Mouse (Mus musculus) forebrain, embryonic 11.5 days (tissue): Measurements from ENCODE around the gene Snx5. TPM values are rescaled to one million over a fixed set of nuclear protein-coding genes. Genes with fewer than 3 reads are reported as not detected.

Source experiments
- ATAC-seq: fragments of 200-750 bp; cut with Nextera tagmentation; replicated peaks from 2 replicates; pipeline ENCODE4 v1.8.0; 2017; ENCODE audit warnings: moderate TSS enrichment; ENCODE audit not compliant: low FRiP score
- DNase-seq: peaks from one replicate; pipeline ENCODE4 v3.0.0-alpha.2; 2017; ENCODE audit warnings: low spot score
- H3K27ac ChIP-seq: fragments of 300-500 bp; sonication (generic); 2 replicates; pipeline ENCODE4 v1.5.1; 2014; ENCODE audit warnings: low read depth, low read length
- H3K27me3 ChIP-seq: fragments of 300-500 bp; sonication (generic); 2 replicates; pipeline ENCODE4 v1.6.1; 2014; ENCODE audit warnings: mild to moderate bottlenecking, low read length, mixed read lengths; ENCODE audit not compliant: control insufficient read depth, insufficient read depth
- H3K36me3 ChIP-seq: fragments of 300-500 bp; sonication (generic); 2 replicates; pipeline ENCODE4 v1.6.1; 2014; ENCODE audit warnings: mild to moderate bottlenecking, low read length, moderate library complexity, mixed read lengths; ENCODE audit not compliant: control insufficient read depth, insufficient read depth
- H3K4me1 ChIP-seq: fragments of 300-500 bp; sonication (generic); replicated peaks from 2 replicates; pipeline ENCODE4 v1.6.1; 2014; ENCODE audit warnings: low read length, mixed read lengths; ENCODE audit not compliant: control insufficient read depth, insufficient read depth
- H3K4me2 ChIP-seq: fragments of 300-500 bp; sonication (generic); 2 replicates; pipeline ENCODE4 v1.6.1; 2014; ENCODE audit warnings: low read depth, mild to moderate bottlenecking, low read length, moderate library complexity, mixed read lengths; ENCODE audit not compliant: severe bottlenecking
- H3K4me3 ChIP-seq: fragments of 300-500 bp; sonication (generic); 2 replicates; pipeline ENCODE4 v1.5.1; 2014; ENCODE audit warnings: low read depth, low read length
- H3K9ac ChIP-seq: fragments of 300-500 bp; sonication (generic); 2 replicates; pipeline ENCODE4 v1.6.1; 2014; ENCODE audit warnings: low read length
- H3K9me3 ChIP-seq: fragments of 300-500 bp; sonication (generic); 2 replicates; pipeline ENCODE4 v1.6.1; 2016; ENCODE audit warnings: low read length, mixed read lengths; ENCODE audit not compliant: control insufficient read depth
- WGBS: fragments of 180-500 bp; shearing (Covaris S2); extraction: QIAGEN DNeasy Blood & Tissue Kit; methylation state at CpG from one replicate; pipeline ENCODE4 v1.1.7; 2014; 5-methylcytosine and 5-hydroxymethylcytosine counted together
- polyA plus RNA-seq: library from polyadenylated mRNA; unstranded; fragments of >200 nt; fragmentation: Nextera tagmentation; extraction: Ambion mirVana; gene quantifications from 2 replicates; pipeline ENCODE4 v1.2.1, GENCODE M21; 2014

Gene Snx5
- polyA plus RNA-seq, 1 experiment from 2014 or later: 129 TPM

DNA sequence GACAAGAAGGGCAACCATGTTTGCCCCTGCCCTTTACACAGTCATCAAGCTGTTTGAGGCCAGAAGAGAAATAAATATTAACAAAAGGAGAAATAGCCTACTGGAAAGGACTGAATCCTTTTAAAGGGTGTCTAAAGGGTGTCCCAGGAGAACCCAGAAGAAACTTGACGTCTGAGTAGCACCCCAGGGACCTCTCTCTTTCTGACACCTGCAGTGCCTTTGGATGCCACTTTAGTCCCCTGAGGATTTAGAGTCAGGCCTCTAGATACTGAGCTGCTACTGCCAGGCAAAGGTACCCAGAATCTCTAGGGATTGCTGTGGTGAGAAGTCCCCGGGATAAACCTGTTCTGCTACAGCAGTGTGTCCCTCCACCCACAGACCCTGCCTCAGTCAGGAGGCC lies 31.4 kb downstream of the Snx5 start:
- Histone ChIP-seq H3K4me1 (no peaks in the 10 kb centered on the region), H3K9me3 (no peaks in the 10 kb centered on the region), H3K27me3 (no peaks in the 10 kb centered on the region), H3K9ac (no peak overlapping the region), H3K4me2 (no peak overlapping the region), H3K4me3 (no peak overlapping the region), H3K36me3 (no peaks in the 10 kb centered on the region), H3K27ac (no peak overlapping the region)
- WGBS: 54% methylated on average over 2 of the region's 2 CpGs
- ATAC-seq (no peak), DNase-seq (no peak)

DNA sequence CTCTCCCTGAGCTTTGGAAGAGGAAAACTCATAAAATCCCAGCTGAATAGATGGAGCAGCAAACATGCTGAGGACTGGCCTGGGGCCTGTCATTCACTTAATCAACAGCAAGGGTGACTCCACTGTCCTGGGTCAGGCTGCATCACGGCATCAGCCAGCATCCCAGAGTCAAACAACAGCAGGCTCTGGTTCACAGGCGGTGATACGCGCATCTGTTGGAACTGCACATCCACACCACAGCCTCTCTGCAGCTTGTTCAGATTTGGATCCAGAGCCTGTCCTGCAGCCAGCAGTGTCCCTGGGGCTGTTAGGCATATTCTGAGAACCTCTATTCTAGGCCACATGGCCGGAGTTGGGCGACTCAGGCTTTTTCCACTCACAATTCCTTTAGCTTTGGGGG lies 32.4 kb downstream of the Snx5 start:
- DNase-seq (no peak), ATAC-seq (no peak)
- Histone ChIP-seq H3K9me3 (no peaks in the 10 kb centered on the region), H3K4me1 (no peaks in the 10 kb centered on the region), H3K27ac (no peak overlapping the region), H3K36me3 (no peaks in the 10 kb centered on the region), H3K9ac (no peak overlapping the region), H3K4me2 (no peak overlapping the region), H3K27me3 (no peaks in the 10 kb centered on the region), H3K4me3 (no peak overlapping the region)
- 83% methylated on average over 6 of the region's 6 CpGs for WGBS

DNA sequence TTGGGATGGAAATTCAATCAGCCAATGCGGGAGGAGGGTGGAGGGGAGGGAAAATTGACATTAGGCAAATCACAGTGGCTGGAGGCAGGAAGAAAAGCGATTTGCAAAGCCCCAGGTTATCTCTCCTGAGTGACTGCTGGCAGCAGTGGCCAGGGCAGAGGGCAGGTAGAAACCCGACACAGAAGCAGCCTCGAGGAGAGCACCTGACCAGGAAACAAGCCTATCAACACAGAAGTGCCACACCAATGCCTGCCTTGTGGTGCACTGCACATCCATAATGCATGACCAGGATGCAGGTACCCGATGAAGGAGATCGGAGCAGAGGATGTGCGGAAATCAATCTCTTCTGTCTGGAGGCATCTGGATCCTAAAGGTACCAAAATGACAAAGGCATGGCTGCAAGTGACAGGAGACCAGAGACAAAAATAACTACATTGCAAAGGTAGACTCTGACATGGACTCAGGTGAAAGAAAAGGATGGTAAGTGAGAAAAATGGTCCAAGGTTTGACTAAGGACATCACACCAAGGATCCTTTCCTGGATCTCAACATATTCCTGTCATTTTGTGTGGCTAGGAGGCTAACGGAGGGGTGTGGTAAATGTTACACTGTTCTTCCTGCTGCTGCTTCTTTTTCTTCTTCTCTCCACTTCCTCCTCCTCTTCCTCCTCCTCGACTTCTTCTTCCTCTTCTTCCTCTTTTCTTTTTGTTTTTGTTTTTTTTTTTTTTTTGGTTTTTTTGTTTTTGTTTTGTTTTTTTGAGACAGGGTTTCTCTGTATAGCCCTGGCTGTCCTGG lies 33.7 kb downstream of the Snx5 start:
- DNase-seq: no peak
- Histone ChIP-seq H3K4me2 (no peak overlapping the region), H3K27ac (no peak overlapping the region), H3K36me3 (no peaks in the 10 kb centered on the region), H3K4me3 (no peak overlapping the region), H3K27me3 (no peaks in the 10 kb centered on the region), H3K9me3 (no peaks in the 10 kb centered on the region), H3K4me1 (no peaks in the 10 kb centered on the region), H3K9ac (no peak overlapping the region)
- ATAC-seq: no peak
- WGBS: 73% methylated on average over 9 of the region's 9 CpGs

DNA sequence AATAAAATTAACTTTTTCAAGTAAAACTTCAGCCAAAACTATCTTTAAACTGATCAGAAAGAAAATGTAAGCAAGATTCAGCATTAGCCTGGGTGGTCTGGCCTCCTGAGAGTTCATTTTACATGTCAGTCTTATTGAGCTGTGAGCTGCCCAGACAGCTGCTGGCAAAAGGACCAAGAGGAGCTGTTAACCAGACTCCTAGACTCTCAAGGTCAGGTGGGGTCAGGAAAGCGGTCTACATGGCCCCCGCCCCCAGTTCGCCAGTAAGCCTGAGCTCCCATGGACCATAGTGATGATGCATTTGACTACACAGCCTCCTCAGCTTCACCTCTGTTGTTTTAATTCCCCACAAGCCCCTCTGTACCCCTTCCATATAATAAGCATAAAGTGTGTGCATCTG lies 34.9 kb downstream of the Snx5 start:
- no peak for ATAC-seq
- Histone ChIP-seq H3K4me2 (no peak overlapping the region), H3K9ac (no peak overlapping the region), H3K36me3 (no peaks in the 10 kb centered on the region), H3K4me3 (no peak overlapping the region), H3K4me1 (no peaks in the 10 kb centered on the region), H3K27ac (no peak overlapping the region), H3K9me3 (no peaks in the 10 kb centered on the region), H3K27me3 (no peaks in the 10 kb centered on the region)
- DNase-seq: no peak
- 73% methylated on average over 3 of the region's 3 CpGs for WGBS

DNA sequence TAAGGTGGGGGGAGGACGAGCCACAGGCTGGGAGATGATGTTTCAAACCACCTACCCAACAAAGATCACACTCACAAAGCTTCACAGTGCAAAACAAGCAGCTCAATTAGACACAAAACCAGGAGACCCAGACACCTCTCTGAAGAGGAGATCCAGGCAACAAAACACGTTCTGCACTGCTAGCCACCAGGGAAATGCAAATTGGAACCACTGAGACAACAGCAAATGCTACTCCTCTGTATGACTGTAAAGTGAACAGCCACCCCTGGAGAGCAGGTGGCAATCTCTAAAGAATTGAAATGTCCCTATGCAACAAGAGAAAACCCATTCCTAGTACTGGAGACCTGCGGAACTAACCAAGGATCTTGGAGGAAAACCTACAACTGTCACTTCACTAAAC lies 37.2 kb downstream of the Snx5 start:
- Histone ChIP-seq H3K4me1 (no peaks in the 10 kb centered on the region), H3K9ac (no peak overlapping the region), H3K4me2 (no peak overlapping the region), H3K27me3 (no peaks in the 10 kb centered on the region), H3K9me3 (no peaks in the 10 kb centered on the region), H3K27ac (no peak overlapping the region), H3K36me3 (no peaks in the 10 kb centered on the region), H3K4me3 (no peak overlapping the region)
- DNase-seq (no peak), ATAC-seq (no peak)
- WGBS: 66% methylated on average over 3 of the region's 3 CpGs

DNA sequence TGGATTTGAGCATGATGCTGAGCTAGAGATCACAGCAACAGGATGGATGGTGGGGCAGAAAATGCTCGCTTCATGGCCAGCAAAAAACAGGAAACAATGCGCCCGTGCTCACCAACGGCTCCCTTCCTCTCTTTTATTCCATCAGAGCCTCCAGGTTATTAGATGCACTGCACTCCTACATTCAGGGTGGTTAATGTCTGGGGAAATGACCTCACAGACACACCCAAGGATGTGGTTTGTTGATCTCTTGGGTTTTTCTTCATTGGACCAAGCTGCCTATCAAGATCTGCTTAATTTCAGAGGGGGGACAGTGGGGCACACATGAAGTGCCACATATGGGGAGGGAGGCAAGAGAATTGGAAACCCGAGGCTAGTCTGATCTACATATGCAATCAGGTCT lies 39.6 kb downstream of the Snx5 start:
- DNase-seq (no peak), ATAC-seq (no peak)
- no peak overlapping the region for H3K27ac ChIP-seq
- no peaks in the 10 kb centered on the region for H3K27me3 ChIP-seq
- no peak overlapping the region for H3K4me2 ChIP-seq
- WGBS: 82% methylated on average over 5 of the region's 5 CpGs
- no peaks in the 10 kb centered on the region for H3K9me3 ChIP-seq
- no peaks in the 10 kb centered on the region for H3K36me3 ChIP-seq
- no peak overlapping the region for H3K4me3 ChIP-seq
- no peaks in the 10 kb centered on the region for H3K4me1 ChIP-seq
- no peak overlapping the region for H3K9ac ChIP-seq

DNA sequence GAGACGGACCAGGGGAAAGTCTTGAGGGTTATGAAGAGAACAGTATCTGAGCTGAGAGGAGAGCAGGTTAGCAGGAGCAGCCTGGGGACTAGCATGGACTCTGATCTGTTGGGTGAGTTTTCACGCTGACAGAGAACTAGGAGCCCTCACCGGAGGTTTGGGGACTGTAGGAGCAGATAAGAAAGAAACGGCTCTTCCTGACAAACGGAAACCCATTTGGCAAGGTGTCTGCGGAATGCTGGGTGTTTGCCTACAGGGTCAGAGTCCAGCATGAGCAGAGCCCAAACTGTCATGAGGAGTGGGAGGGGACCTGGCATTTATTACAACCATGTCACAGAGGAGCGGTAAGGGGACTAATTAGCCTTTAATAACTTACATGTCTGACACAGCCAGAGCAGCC lies 40.2 kb downstream of the Snx5 start:
- no peak overlapping the region for H3K27ac ChIP-seq
- no peak overlapping the region for H3K9ac ChIP-seq
- H3K36me3 ChIP-seq: no peaks in the 10 kb centered on the region
- DNase-seq: no peak
- WGBS: 85% methylated on average over 7 of the region's 7 CpGs
- no peaks in the 10 kb centered on the region for H3K27me3 ChIP-seq
- H3K4me1 ChIP-seq: no peaks in the 10 kb centered on the region
- ATAC-seq: no peak
- no peak overlapping the region for H3K4me3 ChIP-seq
- no peaks in the 10 kb centered on the region for H3K9me3 ChIP-seq
- no peak overlapping the region for H3K4me2 ChIP-seq

DNA sequence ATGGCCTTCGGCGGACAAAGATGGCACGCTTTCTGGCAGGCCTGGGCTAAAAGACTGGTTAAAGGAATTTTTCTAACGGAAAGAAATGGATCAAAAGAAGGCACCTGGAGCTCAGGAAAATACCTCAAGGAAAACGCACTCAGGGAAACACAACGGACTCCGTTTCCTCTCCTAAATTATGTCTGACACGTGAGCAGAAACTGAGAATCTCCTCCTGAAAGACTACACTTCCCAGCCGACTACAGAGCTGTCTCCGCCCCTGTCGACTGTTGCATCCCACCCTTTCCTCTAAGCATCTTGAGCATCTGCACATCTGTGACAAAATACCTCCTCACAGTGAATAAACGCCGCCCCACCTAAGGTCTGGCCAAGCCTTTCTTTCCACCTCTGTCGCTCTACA lies 41.1 kb downstream of the Snx5 start:
- ATAC-seq (no peak), DNase-seq (no peak)
- Histone ChIP-seq H3K4me2 (no peak overlapping the region), H3K9ac (no peak overlapping the region), H3K9me3 (no peaks in the 10 kb centered on the region), H3K4me1 (no peaks in the 10 kb centered on the region), H3K36me3 (no peaks in the 10 kb centered on the region), H3K27me3 (no peaks in the 10 kb centered on the region), H3K27ac (no peak overlapping the region), H3K4me3 (no peak overlapping the region)
- WGBS: 89% methylated on average over 14 of the region's 14 CpGs
